Mouse (Mus musculus) thymus, adult 2 months (tissue): Measurements from ENCODE around the gene Brinp1.

Experiments
- CTCF ChIP-seq: fragments of 200-500 bp; IDR thresholded peaks from 2 replicates; pipeline ENCODE4 v1.5.1; 2012; ENCODE audit warnings: mild to moderate bottlenecking, control low read depth, low read length, moderate library complexity, borderline replicate concordance; ENCODE audit not compliant: control insufficient read depth, poor library complexity, insufficient read depth; ENCODE audit errors: extremely low read depth
- POLR2A ChIP-seq: fragments of 200-500 bp; IDR thresholded peaks from 2 replicates; pipeline ENCODE4 v1.6.1; 2012; ENCODE audit warnings: mild to moderate bottlenecking, low read length, control low read depth, moderate library complexity; ENCODE audit not compliant: control insufficient read depth, poor library complexity, insufficient read depth; ENCODE audit errors: extremely low read depth

DNA sequence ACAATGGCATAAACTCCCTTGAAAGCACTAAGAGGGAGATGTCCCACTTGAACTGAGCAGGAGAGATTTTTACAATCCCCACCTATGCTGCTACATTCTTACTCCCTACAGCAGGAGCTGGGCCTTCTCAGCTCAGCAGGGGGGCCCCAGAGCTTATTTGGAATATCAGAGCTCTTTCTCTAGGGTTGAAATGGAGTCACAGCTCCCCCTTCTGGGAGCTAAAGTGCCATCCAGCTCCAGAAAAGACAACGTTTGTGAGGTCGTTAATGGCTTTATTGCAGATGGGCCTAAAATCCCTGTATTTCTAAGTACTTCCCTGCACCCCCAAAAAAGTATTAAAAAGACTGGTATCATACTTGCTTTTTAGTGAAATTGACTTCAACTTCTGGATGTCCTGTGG, 3.6 kb downstream of the Brinp1 start:
- no peak for TF ChIP-seq CTCF
- no peak for TF ChIP-seq POLR2A
